Mouse (Mus musculus) gastrocnemius, adult 2 months (tissue): ENCODE measurements around the gene Pitpnm2. TPM values are rescaled to one million over a fixed set of nuclear protein-coding genes. Genes with fewer than 3 reads are reported as not detected.

Source experiments
- DNase-seq: peaks from one replicate; pipeline ENCODE4 v3.0.0; 2022
- H3K27ac ChIP-seq: fragments of 200-600 bp; 2 replicates; pipeline ENCODE4 v1.8.1; 2022; ENCODE audit warnings: mild to moderate bottlenecking
- H3K4me3 ChIP-seq: fragments of 200-600 bp; 2 replicates; pipeline ENCODE4 v1.8.1; 2022; ENCODE audit warnings: mild to moderate bottlenecking, moderate library complexity
- CTCF ChIP-seq: fragments of 200-600 bp; IDR thresholded peaks from 2 replicates; pipeline ENCODE4 v1.8.1; 2022; ENCODE audit warnings: antibody characterized with exemption, mild to moderate bottlenecking, moderate library complexity
- intact Hi-C: fragments of 180-260 bp; cut with DNase I; formaldehyde crosslinking; loops from one replicate; pipeline ENCODE4 v1.15.1; 2025
- total RNA-seq, 2 experiments: library from RNA; stranded (reverse); gene quantifications; 2 replicates each; pipeline ENCODE4 v1.2.3; 2021

Pitpnm2 gene
- total RNA-seq, 2 experiments from 2014 or later = 18.1 to 28.4 TPM

- intact Hi-C loops = no loop called here
- DNase-seq = no peak
- H3K4me3 ChIP-seq = no peak overlapping the region
- TF ChIP-seq CTCF = no peak
- no peak overlapping the region for H3K27ac ChIP-seq
Measured at GRCm38 (mm10) chr5:124263246-124263645, 13.7 kb upstream of the Pitpnm2 start.

- TF ChIP-seq CTCF = no peak
- intact Hi-C loops = no loop called here
- no peak overlapping the region for H3K4me3 ChIP-seq
- H3K27ac ChIP-seq = no peak overlapping the region
- DNase-seq = no peak
Measured at GRCm38 (mm10) chr5:124262090-124262489, 12.5 kb upstream of the Pitpnm2 start.

GRCm38 (mm10) chr5:124259133-124259532 lies 9.6 kb upstream of the Pitpnm2 start:
- intact Hi-C loops = no loop called here
- no peak overlapping the region for H3K27ac ChIP-seq
- TF ChIP-seq CTCF = peak; percentile 60
- no peak overlapping the region for H3K4me3 ChIP-seq
- DNase-seq = no peak

GRCm38 (mm10) chr5:124258026-124258425 lies 8.5 kb upstream of the Pitpnm2 start:
- Histone ChIP-seq H3K27ac (no peak overlapping the region), H3K4me3 (no peak overlapping the region)
- intact Hi-C loops = no loop called here
- DNase-seq = no peak
- TF ChIP-seq CTCF = no peak

- intact Hi-C loops = no loop called here
- H3K27ac ChIP-seq = no peak overlapping the region
- H3K4me3 ChIP-seq = no peak overlapping the region
- DNase-seq = no peak
- TF ChIP-seq CTCF = no peak
Measured at GRCm38 (mm10) chr5:124255141-124255540, 5.6 kb upstream of the Pitpnm2 start.

GRCm38 (mm10) chr5:124253555-124253954 lies 4.0 kb upstream of the Pitpnm2 start:
- H3K4me3 ChIP-seq = no peak overlapping the region
- no peak overlapping the region for H3K27ac ChIP-seq
- no peak for DNase-seq
- no peak for TF ChIP-seq CTCF
- intact Hi-C loops = loop anchor here (5.0 kb wide), 1 partner anchor 136 kb away; the partner anchor contains the start of gene Arl6ip4

- no peak for TF ChIP-seq CTCF
- no peak overlapping the region for H3K27ac ChIP-seq
- H3K4me3 ChIP-seq = no peak overlapping the region
- DNase-seq = no peak
- intact Hi-C loops = loop anchor here (5.0 kb wide), 1 partner anchor 135 kb away; the partner anchor contains the start of gene Arl6ip4
Measured at GRCm38 (mm10) chr5:124252580-124253320, 3.2 kb upstream of the Pitpnm2 start.

GRCm38 (mm10) chr5:124251070-124251469 lies 1.5 kb upstream of the Pitpnm2 start:
- DNase-seq = no peak
- Histone ChIP-seq H3K4me3 (no peak overlapping the region), H3K27ac (no peak overlapping the region)
- intact Hi-C loops = loop anchor here (5.0 kb wide), 1 partner anchor 134 kb away; the partner anchor contains the start of gene Arl6ip4
- no peak for TF ChIP-seq CTCF

- H3K4me3 ChIP-seq = peak overlapping the region; percentile 84
- no peak; the same call in 1 of the 2 replicates for TF ChIP-seq CTCF
- intact Hi-C loops = loop anchor here (2.0 to 5.0 kb wide), 2 partner anchors 42 to 84 kb away; no protein-coding TSS in a partner anchor
- H3K27ac ChIP-seq = peak overlapping the region; percentile 92
- DNase-seq = peak; percentile 82
Measured at GRCm38 (mm10) chr5:124248845-124249613, 531 bp downstream of the Pitpnm2 start.

- no peak for TF ChIP-seq CTCF
- intact Hi-C loops = loop anchor here (2.0 to 5.0 kb wide), 2 partner anchors 41 to 83 kb away; no protein-coding TSS in a partner anchor
- Histone ChIP-seq H3K4me3 (peak overlapping the region; percentile 84), H3K27ac (peak overlapping the region; percentile 92)
- DNase-seq = peak; percentile 23
Measured at GRCm38 (mm10) chr5:124247986-124248626, 1.5 kb downstream of the Pitpnm2 start.

GRCm38 (mm10) chr5:124247296-124247695 lies 2.3 kb downstream of the Pitpnm2 start:
- intact Hi-C loops = loop anchor here (5.0 kb wide), 1 partner anchor 40 kb away; no protein-coding TSS in a partner anchor
- Histone ChIP-seq H3K27ac (peak overlapping the region; percentile 92), H3K4me3 (no peak overlapping the region)
- no peak for DNase-seq
- TF ChIP-seq CTCF = no peak

GRCm38 (mm10) chr5:124244885-124245284 lies 4.7 kb downstream of the Pitpnm2 start:
- peak; percentile 24 for DNase-seq
- TF ChIP-seq CTCF = no peak
- H3K27ac ChIP-seq = peak overlapping the region; percentile 74
- intact Hi-C loops = loop anchor here (5.0 kb wide), 1 partner anchor 38 kb away; no protein-coding TSS in a partner anchor
- H3K4me3 ChIP-seq = no peak overlapping the region

GRCm38 (mm10) chr5:124244449-124244848 lies 5.1 kb downstream of the Pitpnm2 start:
- no peak overlapping the region for H3K4me3 ChIP-seq
- DNase-seq = no peak
- H3K27ac ChIP-seq = peak overlapping the region; percentile 74
- intact Hi-C loops = no loop called here
- TF ChIP-seq CTCF = no peak
